Mouse (Mus musculus) myocyte (in vitro differentiated cells): ENCODE results near the gene Phpt1.

Source experiments
- CEBPB ChIP-seq: IDR thresholded peaks from 2 replicates; pipeline ENCODE4 v1.6.1; 2011; ENCODE audit warnings: mild to moderate bottlenecking, moderate library complexity; ENCODE audit not compliant: poor library complexity, insufficient read depth, severe bottlenecking
- E2F4 ChIP-seq: IDR thresholded peaks from one replicate; pipeline ENCODE4 v1.6.1; 2011; ENCODE audit warnings: mild to moderate bottlenecking, control low read depth, moderate library complexity; ENCODE audit not compliant: insufficient read depth
- MAX ChIP-seq: IDR thresholded peaks from one replicate; pipeline ENCODE4 v1.6.1; 2011; ENCODE audit warnings: low read depth, mild to moderate bottlenecking, control low read depth
- MYOD1 ChIP-seq, 3 experiments: IDR thresholded peaks; one replicate each; pipeline ENCODE4 v1.6.1; 2011; ENCODE audit warnings: control low read depth in 2 of 3, low read depth in 2 of 3, mild to moderate bottlenecking in 2 of 3, moderate library complexity in 1 of 3; ENCODE audit not compliant: insufficient read length in 2 of 3, control insufficient read depth in 1 of 3
- POLR2A ChIP-seq: IDR thresholded peaks from one replicate; pipeline ENCODE4 v1.6.1; 2011; ENCODE audit warnings: low read depth, mild to moderate bottlenecking, control low read depth, moderate library complexity; ENCODE audit not compliant: insufficient read length
- POLR2AphosphoS2 ChIP-seq: IDR thresholded peaks from one replicate; pipeline ENCODE4 v1.6.1; 2011; ENCODE audit warnings: low read depth, control low read depth; ENCODE audit not compliant: insufficient read length
- TCF12 ChIP-seq: IDR thresholded peaks from one replicate; pipeline ENCODE4 v1.6.1; 2011; ENCODE audit warnings: mild to moderate bottlenecking, control low read depth; ENCODE audit not compliant: poor library complexity, insufficient read depth, severe bottlenecking
- USF1 ChIP-seq: IDR thresholded peaks from one replicate; pipeline ENCODE4 v1.6.1; 2011; ENCODE audit warnings: low read depth, mild to moderate bottlenecking, control low read depth, moderate library complexity

DNA sequence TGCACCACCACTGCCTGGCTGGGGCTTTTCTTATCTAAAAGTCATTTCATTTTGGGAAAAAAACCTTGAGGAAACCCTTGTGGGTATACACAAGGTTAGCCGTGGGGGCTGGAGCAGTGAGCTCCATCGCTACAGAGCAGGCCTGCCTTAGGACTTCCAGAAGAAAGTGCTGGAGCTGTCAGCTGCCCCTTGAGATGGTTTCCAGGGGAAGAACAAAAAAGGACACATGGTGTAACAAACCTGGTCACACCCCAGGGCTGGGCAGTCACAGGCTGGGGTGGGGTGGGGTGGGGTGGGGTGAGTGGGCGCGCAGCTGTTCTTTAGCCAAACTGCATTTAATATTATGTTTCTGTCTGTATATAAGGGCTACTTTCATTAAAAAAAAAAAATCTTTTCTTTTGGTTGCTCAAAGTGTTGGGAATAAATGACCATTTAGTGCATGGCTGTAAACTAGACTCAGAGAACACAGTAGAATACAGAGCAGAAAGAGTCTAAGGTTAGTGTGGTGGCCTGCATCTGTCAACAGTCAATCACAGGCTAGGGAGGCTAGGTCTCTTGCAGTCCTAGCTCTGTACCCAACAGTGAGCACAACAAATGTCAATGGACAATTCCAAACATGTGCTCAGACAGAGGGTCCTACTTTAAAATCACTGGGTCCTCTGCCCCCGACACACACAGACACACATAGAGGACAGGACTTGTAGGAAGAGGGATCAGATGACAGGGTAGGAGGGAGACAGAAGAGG, 21.9 kb upstream of the Phpt1 start:
- no peak for TF ChIP-seq E2F4
- TF ChIP-seq POLR2A = no peak
- TF ChIP-seq USF1 = no peak
- no peak for TF ChIP-seq TCF12
- TF ChIP-seq MYOD1 (IDR thresholded peaks at IDR 0.05; ENCODE audit: control insufficient read depth in 1 of 3, insufficient read length in 2 of 3, low read depth in 2 of 3) = peak; percentile 52 to 91 (median 91)
- no peak for TF ChIP-seq POLR2AphosphoS2
- no peak for TF ChIP-seq MAX
- no peak for TF ChIP-seq CEBPB
